Mouse (Mus musculus) heart, postnatal 10 days (tissue): ENCODE results near the gene Zbtb9. TPM values are rescaled to one million over a fixed set of nuclear protein-coding genes. Genes with fewer than 3 reads are reported as not detected.

Experiments used
- DNase-seq, 2 experiments: peaks; one replicate each; pipeline ENCODE4 v3.0.0; 2021
- intact Hi-C: fragments of 180-260 bp; cut with DNase I; formaldehyde crosslinking; loops from one replicate; pipeline ENCODE4 v1.15.1; 2025
- total RNA-seq, 2 experiments: library from RNA; stranded (reverse); gene quantifications; 2 replicates each; pipeline ENCODE4 v1.2.3; 2021

Gene Zbtb9
- total RNA-seq, 2 experiments from 2014 or later: 2.7 to 4.9 TPM

- intact Hi-C loops: loop anchor here (2.0 kb wide), 1 partner anchor 19 kb away; no protein-coding TSS in a partner anchor
- no peak for DNase-seq
Observed at GRCm38 (mm10) chr17:27005644-27006043, 32.7 kb downstream of the Zbtb9 start.

GRCm38 (mm10) chr17:27008277-27008676 is 35.3 kb downstream of the Zbtb9 start:
- DNase-seq: no peak
- intact Hi-C loops: no loop called here

GRCm38 (mm10) chr17:27011167-27011566 is 38.2 kb downstream of the Zbtb9 start:
- intact Hi-C loops: no loop called here

GRCm38 (mm10) chr17:27011998-27012672 is 39.2 kb downstream of the Zbtb9 start:
- peak in 1 of 2 experiments; percentile 42 for DNase-seq
- intact Hi-C loops: no loop called here

More at GRCm38 (mm10) chr17:27011167-27011566, 38.2 kb downstream of the Zbtb9 start:
- no peak for DNase-seq

GRCm38 (mm10) chr17:27012909-27013308 is 39.9 kb downstream of the Zbtb9 start:
- intact Hi-C loops: no loop called here
- no peak for DNase-seq

- intact Hi-C loops: no loop called here
- peak; percentile 89 to 93 for DNase-seq
Observed at GRCm38 (mm10) chr17:27017564-27018499, 44.9 kb downstream of the Zbtb9 start.

GRCm38 (mm10) chr17:27018555-27019196 is 45.7 kb downstream of the Zbtb9 start:
- intact Hi-C loops: no loop called here
- peak in 1 of 2 experiments; percentile 46 for DNase-seq

- intact Hi-C loops: no loop called here
- no peak for DNase-seq
Observed at GRCm38 (mm10) chr17:27021076-27021475, 48.1 kb downstream of the Zbtb9 start.

- intact Hi-C loops: no loop called here
Observed at GRCm38 (mm10) chr17:27021736-27022135, 48.8 kb downstream of the Zbtb9 start.

GRCm38 (mm10) chr17:27023342-27023741 is 50.4 kb downstream of the Zbtb9 start:
- no peak for DNase-seq
- intact Hi-C loops: no loop called here

More at GRCm38 (mm10) chr17:27021736-27022135, 48.8 kb downstream of the Zbtb9 start:
- DNase-seq: no peak

GRCm38 (mm10) chr17:27025326-27025902 is 52.4 kb downstream of the Zbtb9 start:
- intact Hi-C loops: loop anchor here (2.0 to 5.0 kb wide), 2 partner anchors 21 to 93 kb away; partner anchors contain the start of gene Phf1

GRCm38 (mm10) chr17:27025951-27026350 is 53.0 kb downstream of the Zbtb9 start:
- intact Hi-C loops: loop anchor here (2.0 to 5.0 kb wide), 2 partner anchors 21 to 94 kb away; partner anchors contain the start of gene Phf1
- DNase-seq: no peak

More at GRCm38 (mm10) chr17:27025326-27025902, 52.4 kb downstream of the Zbtb9 start:
- DNase-seq: no peak

- intact Hi-C loops: loop anchor here (5.0 kb wide), 1 partner anchor 95 kb away; the partner anchor contains the start of gene Phf1
- peak; percentile 57 to 64 for DNase-seq
Observed at GRCm38 (mm10) chr17:27027460-27028283, 54.7 kb downstream of the Zbtb9 start.

- intact Hi-C loops: loop anchor here (5.0 kb wide), 1 partner anchor 96 kb away; the partner anchor contains the start of gene Phf1
- peak; percentile 95 for DNase-seq
Observed at GRCm38 (mm10) chr17:27028284-27028795, 55.4 kb downstream of the Zbtb9 start.

- intact Hi-C loops: loop anchor here (5.0 kb wide), 1 partner anchor 97 kb away; the partner anchor contains the start of gene Phf1
Observed at GRCm38 (mm10) chr17:27028909-27029308, 55.9 kb downstream of the Zbtb9 start, which contains the start of gene Bak1. Gene Bak1 (minus strand): TSS chr17:27029009.

GRCm38 (mm10) chr17:27029431-27029830 is 56.5 kb downstream of the Zbtb9 start:
- no peak for DNase-seq
- intact Hi-C loops: loop anchor here (5.0 kb wide), 1 partner anchor 97 kb away; the partner anchor contains the start of gene Phf1

More at GRCm38 (mm10) chr17:27028909-27029308, 55.9 kb downstream of the Zbtb9 start, which contains the start of gene Bak1:
- DNase-seq: no peak

GRCm38 (mm10) chr17:27030896-27031295 is 57.9 kb downstream of the Zbtb9 start:
- intact Hi-C loops: loop anchor here (5.0 kb wide), 3 partner anchors 151 to 491 kb away; partner anchors contain the start of genes Grm4 and Lemd2
- no peak for DNase-seq

GRCm38 (mm10) chr17:27032328-27032727 is 59.4 kb downstream of the Zbtb9 start:
- intact Hi-C loops: loop anchor here (2.0 to 5.0 kb wide), 4 partner anchors 92 to 490 kb away; partner anchors contain the start of genes Grm4 and Lemd2

More at GRCm38 (mm10) chr17:27032328-27032727, 59.4 kb downstream of the Zbtb9 start:
- no peak for DNase-seq
